Mouse (Mus musculus): Measurements from ENCODE around the gene Hs2st1. TPM values are rescaled to one million over a fixed set of nuclear protein-coding genes. Genes with fewer than 3 reads are reported as not detected.

Gene Hs2st1
- polyA plus RNA-seq, 1 experiment from 2014 or later = 10.2 TPM

GRCm38 (mm10) chr3:144411650-144412278 is 158.2 kb downstream of the Hs2st1 start:
- H3K4me2 ChIP-seq (replicated peaks; ENCODE audit: low read depth, low read length) = no peak overlapping the region
- ATAC-seq (ENCODE audit: low FRiP score, low TSS enrichment) = no peak
- H3K4me1 ChIP-seq (ENCODE audit: insufficient read depth, low read length) = peaks cover 4% of the 10 kb centered on the region; the same call in 1 of the 2 replicates
- H3K27me3 ChIP-seq (ENCODE audit: insufficient read depth, low read length) = no peaks in the 10 kb centered on the region
- H3K4me3 ChIP-seq (ENCODE audit: low read length) = no peak overlapping the region
- no peaks in the 10 kb centered on the region for H3K9me3 ChIP-seq (ENCODE audit: low read length)
- H3K27ac ChIP-seq (ENCODE audit: low read length) = no peak overlapping the region
- H3K36me3 ChIP-seq (ENCODE audit: insufficient read depth, low read length) = no peaks in the 10 kb centered on the region
- WGBS = 29% methylated on average over 8 of the region's 8 CpGs
- no peak overlapping the region for H3K9ac ChIP-seq (replicated peaks; ENCODE audit: low read length)

- WGBS = 34% methylated on average over 5 of the region's 5 CpGs
- no peak for ATAC-seq (ENCODE audit: low FRiP score, low TSS enrichment)
- Histone ChIP-seq H3K9ac (replicated peaks; ENCODE audit: low read length) (no peak overlapping the region), H3K4me1 (ENCODE audit: insufficient read depth, low read length) (peaks cover 4% of the 10 kb centered on the region; the same call in 1 of the 2 replicates), H3K4me3 (ENCODE audit: low read length) (no peak overlapping the region), H3K27ac (ENCODE audit: low read length) (no peak overlapping the region), H3K36me3 (ENCODE audit: insufficient read depth, low read length) (no peaks in the 10 kb centered on the region), H3K4me2 (replicated peaks; ENCODE audit: low read depth, low read length) (no peak overlapping the region), H3K27me3 (ENCODE audit: insufficient read depth, low read length) (no peaks in the 10 kb centered on the region), H3K9me3 (ENCODE audit: low read length) (no peaks in the 10 kb centered on the region)
Measured at GRCm38 (mm10) chr3:144411051-144411542, 158.9 kb downstream of the Hs2st1 start.

- no peak for ATAC-seq (ENCODE audit: low FRiP score, low TSS enrichment)
Measured at GRCm38 (mm10) chr3:144408953-144409352, 161.0 kb downstream of the Hs2st1 start.

DNA sequence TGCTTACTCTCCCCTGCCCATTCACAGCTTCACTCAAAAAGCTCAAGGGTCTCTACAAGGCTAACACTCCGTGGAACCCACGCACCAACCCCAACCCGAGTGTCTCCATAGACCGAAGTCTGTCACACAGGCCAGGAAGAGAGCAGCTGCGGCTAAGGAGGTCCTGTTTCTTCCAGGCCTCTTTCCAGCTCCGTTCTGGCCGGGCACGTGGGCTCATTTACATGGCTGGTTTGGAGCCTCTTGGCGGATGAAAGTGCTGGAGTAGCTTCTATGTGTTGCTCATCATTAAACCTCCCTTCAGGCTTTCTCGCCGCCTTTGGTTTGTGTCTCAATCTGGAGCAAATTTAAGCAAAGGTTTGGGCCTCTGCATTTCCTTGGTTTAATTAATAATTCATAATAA is 164.7 kb downstream of the Hs2st1 start:
- Histone ChIP-seq H3K4me2 (replicated peaks; ENCODE audit: low read depth, low read length) (no peak overlapping the region), H3K9ac (replicated peaks; ENCODE audit: low read length) (no peak overlapping the region), H3K4me1 (ENCODE audit: insufficient read depth, low read length) (no peaks in the 10 kb centered on the region), H3K27ac (ENCODE audit: low read length) (no peak overlapping the region), H3K4me3 (ENCODE audit: low read length) (no peak overlapping the region), H3K9me3 (ENCODE audit: low read length) (no peaks in the 10 kb centered on the region), H3K36me3 (ENCODE audit: insufficient read depth, low read length) (no peaks in the 10 kb centered on the region), H3K27me3 (ENCODE audit: insufficient read depth, low read length) (no peaks in the 10 kb centered on the region)
- no peak for ATAC-seq (ENCODE audit: low FRiP score, low TSS enrichment)
- WGBS = 75% methylated on average over 11 of the region's 11 CpGs

More at GRCm38 (mm10) chr3:144408953-144409352, 161.0 kb downstream of the Hs2st1 start:
- no peak overlapping the region for H3K27ac ChIP-seq (ENCODE audit: low read length)
- no peaks in the 10 kb centered on the region for H3K27me3 ChIP-seq (ENCODE audit: insufficient read depth, low read length)
- no peak overlapping the region for H3K9ac ChIP-seq (replicated peaks; ENCODE audit: low read length)
- H3K4me1 ChIP-seq (ENCODE audit: insufficient read depth, low read length) = peaks cover 4% of the 10 kb centered on the region; the same call in 1 of the 2 replicates
- no peaks in the 10 kb centered on the region for H3K9me3 ChIP-seq (ENCODE audit: low read length)
- H3K4me2 ChIP-seq (replicated peaks; ENCODE audit: low read depth, low read length) = no peak overlapping the region
- 95% methylated on average over 1 of the region's 1 CpGs for WGBS
- H3K36me3 ChIP-seq (ENCODE audit: insufficient read depth, low read length) = no peaks in the 10 kb centered on the region
- H3K4me3 ChIP-seq (ENCODE audit: low read length) = no peak overlapping the region

- 52% methylated on average over 5 of the region's 5 CpGs for WGBS
- Histone ChIP-seq H3K9me3 (ENCODE audit: low read length) (no peaks in the 10 kb centered on the region; the same call in 1 of the 2 replicates), H3K27ac (ENCODE audit: low read length) (no peak overlapping the region), H3K36me3 (ENCODE audit: insufficient read depth, low read length) (no peaks in the 10 kb centered on the region), H3K27me3 (ENCODE audit: insufficient read depth, low read length) (no peaks in the 10 kb centered on the region), H3K9ac (replicated peaks; ENCODE audit: low read length) (no peak overlapping the region), H3K4me3 (ENCODE audit: low read length) (no peak overlapping the region), H3K4me1 (ENCODE audit: insufficient read depth, low read length) (no peaks in the 10 kb centered on the region), H3K4me2 (replicated peaks; ENCODE audit: low read depth, low read length) (no peak overlapping the region)
- no peak for ATAC-seq (ENCODE audit: low FRiP score, low TSS enrichment)
Measured at GRCm38 (mm10) chr3:144401292-144401691, 168.7 kb downstream of the Hs2st1 start.

- Histone ChIP-seq H3K27me3 (ENCODE audit: insufficient read depth, low read length) (no peaks in the 10 kb centered on the region), H3K4me1 (ENCODE audit: insufficient read depth, low read length) (no peaks in the 10 kb centered on the region), H3K9me3 (ENCODE audit: low read length) (no peaks in the 10 kb centered on the region; the same call in 1 of the 2 replicates), H3K36me3 (ENCODE audit: insufficient read depth, low read length) (no peaks in the 10 kb centered on the region), H3K27ac (ENCODE audit: low read length) (no peak overlapping the region), H3K4me2 (replicated peaks; ENCODE audit: low read depth, low read length) (no peak overlapping the region), H3K9ac (replicated peaks; ENCODE audit: low read length) (no peak overlapping the region), H3K4me3 (ENCODE audit: low read length) (no peak overlapping the region)
- 56% methylated on average over 7 of the region's 7 CpGs for WGBS
- ATAC-seq (ENCODE audit: low FRiP score, low TSS enrichment) = no peak
Measured at GRCm38 (mm10) chr3:144400870-144401269, 169.1 kb downstream of the Hs2st1 start.

DNA sequence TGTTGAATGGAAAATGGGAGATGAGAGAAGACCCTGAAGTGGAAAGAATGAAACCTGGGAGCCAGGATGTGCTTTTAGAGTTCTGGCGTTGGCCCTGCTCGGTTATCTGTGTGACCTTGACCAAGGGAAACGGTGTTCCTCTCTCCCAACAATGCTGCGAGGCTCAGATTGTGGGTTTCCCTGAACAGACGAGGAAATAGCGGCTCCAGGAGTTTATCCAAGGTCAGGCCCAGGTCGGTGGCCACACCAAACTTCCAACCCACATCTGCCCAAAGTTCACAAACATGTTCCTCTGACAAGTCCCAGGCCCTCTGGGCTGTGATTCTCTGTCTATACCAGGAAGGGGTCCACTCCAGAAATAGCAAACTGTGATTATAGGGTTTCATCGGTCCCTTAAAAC is 169.6 kb downstream of the Hs2st1 start:
- WGBS = 63% methylated on average over 8 of the region's 8 CpGs
- H3K9ac ChIP-seq (replicated peaks; ENCODE audit: low read length) = no peak overlapping the region
- H3K27me3 ChIP-seq (ENCODE audit: insufficient read depth, low read length) = no peaks in the 10 kb centered on the region
- no peaks in the 10 kb centered on the region for H3K36me3 ChIP-seq (ENCODE audit: insufficient read depth, low read length)
- no peak overlapping the region for H3K4me3 ChIP-seq (ENCODE audit: low read length)
- no peaks in the 10 kb centered on the region for H3K4me1 ChIP-seq (ENCODE audit: insufficient read depth, low read length)
- ATAC-seq (ENCODE audit: low FRiP score, low TSS enrichment) = no peak
- H3K9me3 ChIP-seq (ENCODE audit: low read length) = no peaks in the 10 kb centered on the region; the same call in 1 of the 2 replicates
- no peak overlapping the region for H3K27ac ChIP-seq (ENCODE audit: low read length)
- no peak overlapping the region for H3K4me2 ChIP-seq (replicated peaks; ENCODE audit: low read depth, low read length)

DNA sequence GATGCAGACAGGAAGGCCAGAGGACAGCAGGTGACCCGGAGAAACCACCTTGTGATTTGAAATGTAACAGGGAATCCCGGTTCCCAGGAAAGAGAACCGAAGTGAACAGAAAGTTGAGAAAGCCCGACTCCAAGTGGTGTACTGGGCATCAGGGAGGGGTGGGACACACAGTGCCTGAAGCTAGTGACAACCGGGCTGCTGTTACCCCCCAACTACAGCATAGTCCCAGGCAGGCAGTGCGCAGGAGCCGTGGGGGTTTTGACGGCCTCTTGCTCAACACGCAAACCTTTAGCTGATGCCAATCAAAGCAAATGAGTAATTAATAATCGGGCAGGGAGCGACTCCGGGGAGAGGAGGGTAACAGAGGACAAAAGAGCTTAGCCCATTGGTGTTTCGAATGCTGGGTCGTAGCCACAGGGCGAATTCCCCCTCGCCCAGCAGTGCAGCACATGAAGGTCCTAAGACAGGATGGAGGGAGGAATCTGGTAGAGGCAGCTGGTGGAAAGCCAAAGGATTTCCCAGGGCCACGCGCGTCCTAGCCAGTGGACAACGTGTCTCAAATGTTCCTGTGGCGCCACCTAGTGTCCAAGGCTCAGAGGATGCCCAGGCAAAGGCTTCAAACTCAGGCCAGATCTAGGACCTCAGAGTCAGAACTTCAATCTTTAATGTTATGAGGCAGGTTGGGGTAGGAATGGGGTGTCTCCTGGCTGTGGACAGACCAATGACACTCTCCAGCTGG is 170.5 kb downstream of the Hs2st1 start:
- Histone ChIP-seq H3K36me3 (ENCODE audit: insufficient read depth, low read length) (no peaks in the 10 kb centered on the region), H3K27ac (ENCODE audit: low read length) (no peak overlapping the region), H3K4me1 (ENCODE audit: insufficient read depth, low read length) (no peaks in the 10 kb centered on the region), H3K4me3 (ENCODE audit: low read length) (peak overlapping the region; percentile 13), H3K4me2 (replicated peaks; ENCODE audit: low read depth, low read length) (peak overlapping the region; percentile 49), H3K9ac (replicated peaks; ENCODE audit: low read length) (peak overlapping the region; percentile 25; the same call in 1 of the 2 replicates), H3K27me3 (ENCODE audit: insufficient read depth, low read length) (no peaks in the 10 kb centered on the region), H3K9me3 (ENCODE audit: low read length) (no peaks in the 10 kb centered on the region; the same call in 1 of the 2 replicates)
- 34% methylated on average over 21 of the region's 21 CpGs for WGBS
- peak; percentile 90 for ATAC-seq (ENCODE audit: low FRiP score, low TSS enrichment)

DNA sequence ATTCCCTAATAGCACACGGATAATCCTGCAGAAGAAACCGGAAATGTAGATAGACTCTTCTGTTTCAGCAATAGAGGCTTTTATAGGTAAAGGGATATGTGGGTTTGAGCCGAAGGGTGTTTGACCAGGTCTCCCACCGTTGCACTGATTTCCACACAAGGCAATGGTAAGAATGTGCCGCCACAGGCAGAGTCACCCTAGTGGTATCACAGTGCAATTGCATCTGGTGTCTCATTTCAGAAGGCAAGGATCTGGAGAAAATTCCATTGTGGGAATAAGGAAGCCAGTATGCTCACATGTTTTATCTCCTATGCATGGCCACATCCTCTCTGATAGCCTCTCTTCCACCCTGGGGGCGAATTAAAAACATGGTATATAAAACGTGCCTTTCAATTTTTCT is 171.8 kb downstream of the Hs2st1 start:
- H3K36me3 ChIP-seq (ENCODE audit: insufficient read depth, low read length) = no peaks in the 10 kb centered on the region
- H3K27ac ChIP-seq (ENCODE audit: low read length) = no peak overlapping the region
- no peaks in the 10 kb centered on the region; the same call in 1 of the 2 replicates for H3K9me3 ChIP-seq (ENCODE audit: low read length)
- no peak overlapping the region for H3K4me2 ChIP-seq (replicated peaks; ENCODE audit: low read depth, low read length)
- no peaks in the 10 kb centered on the region for H3K27me3 ChIP-seq (ENCODE audit: insufficient read depth, low read length)
- ATAC-seq (ENCODE audit: low FRiP score, low TSS enrichment) = no peak
- H3K4me1 ChIP-seq (ENCODE audit: insufficient read depth, low read length) = no peaks in the 10 kb centered on the region
- WGBS = 83% methylated on average over 7 of the region's 7 CpGs
- H3K4me3 ChIP-seq (ENCODE audit: low read length) = no peak overlapping the region
- H3K9ac ChIP-seq (replicated peaks; ENCODE audit: low read length) = no peak overlapping the region

DNA sequence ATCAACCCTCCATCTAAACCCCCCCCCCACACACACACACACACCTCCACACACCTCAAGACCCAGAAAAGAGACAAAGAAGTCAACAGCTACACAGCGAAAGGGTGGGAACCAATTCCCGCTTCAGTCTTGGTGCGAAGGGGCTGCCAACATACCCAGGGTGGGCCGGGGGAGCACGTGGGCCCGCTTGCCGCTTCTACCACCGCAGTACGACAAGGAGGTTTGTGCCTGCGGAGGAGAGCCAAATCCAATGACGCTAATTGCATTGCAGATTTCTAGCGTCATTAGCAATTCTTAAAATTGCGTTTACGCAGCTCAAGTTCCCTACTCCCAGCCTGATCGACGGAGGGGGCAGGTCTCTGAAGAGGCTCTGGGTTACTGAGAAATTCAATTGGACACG is 173.5 kb downstream of the Hs2st1 start:
- no peaks in the 10 kb centered on the region for H3K27me3 ChIP-seq (ENCODE audit: insufficient read depth, low read length)
- H3K4me1 ChIP-seq (ENCODE audit: insufficient read depth, low read length) = no peaks in the 10 kb centered on the region
- no peaks in the 10 kb centered on the region; the same call in 1 of the 2 replicates for H3K9me3 ChIP-seq (ENCODE audit: low read length)
- H3K9ac ChIP-seq (replicated peaks; ENCODE audit: low read length) = no peak overlapping the region
- no peak overlapping the region for H3K4me2 ChIP-seq (replicated peaks; ENCODE audit: low read depth, low read length)
- H3K36me3 ChIP-seq (ENCODE audit: insufficient read depth, low read length) = no peaks in the 10 kb centered on the region
- no peak overlapping the region for H3K4me3 ChIP-seq (ENCODE audit: low read length)
- ATAC-seq (ENCODE audit: low FRiP score, low TSS enrichment) = no peak
- 75% methylated on average over 17 of the region's 17 CpGs for WGBS
- no peak overlapping the region for H3K27ac ChIP-seq (ENCODE audit: low read length)
